Mouse (Mus musculus) heart, embryonic 14.5 days (tissue): ENCODE data around the gene Os9. TPM values are rescaled to one million over a fixed set of nuclear protein-coding genes. Genes with fewer than 3 reads are reported as not detected.
"Not testable (repeated sequence)": the region's sequence is repeated elsewhere in the genome, so short reads cannot be mapped to it uniquely, and the experiment has no call there.

Experiments
- ATAC-seq: fragments of 200-750 bp; cut with Nextera tagmentation; 2 replicates; pipeline ENCODE4 v1.8.0; 2017; ENCODE audit warnings: low read depth, moderate TSS enrichment; ENCODE audit not compliant: insufficient number of reproducible peaks, insufficient read depth, low FRiP score
- H3K27ac ChIP-seq, 2 experiments: fragments of 200-500 bp in 1 of 2; fragments of 300-500 bp in 1 of 2; sonication (generic) in 1 of 2; replicated peaks in 1 of 2; 2 replicates each; pipeline ENCODE4 v1.5.1; 2012 to 2014; ENCODE audit warnings: low read depth in 2 of 2, low read length in 2 of 2, control low read depth in 1 of 2, mild to moderate bottlenecking in 1 of 2, mixed read lengths in 1 of 2; ENCODE audit not compliant: control insufficient read depth in 1 of 2, insufficient read depth in 1 of 2
- H3K27me3 ChIP-seq: fragments of 300-500 bp; sonication (generic); 2 replicates; pipeline ENCODE4 v1.6.1; 2014; ENCODE audit warnings: mild to moderate bottlenecking, low read length, control low read depth; ENCODE audit not compliant: control insufficient read depth, insufficient read depth
- H3K36me3 ChIP-seq: fragments of 300-500 bp; sonication (generic); 2 replicates; pipeline ENCODE4 v1.6.1; 2014; ENCODE audit warnings: mild to moderate bottlenecking, control low read depth, low read length, mixed read lengths; ENCODE audit not compliant: control insufficient read depth, insufficient read depth
- H3K4me1 ChIP-seq, 2 experiments: fragments of 200-500 bp in 1 of 2; fragments of 300-500 bp in 1 of 2; sonication (generic) in 1 of 2; 2 replicates each; pipeline ENCODE4 v1.6.1; 2012 to 2014; ENCODE audit warnings: low read length in 2 of 2, control low read depth in 1 of 2, mixed read lengths in 1 of 2; ENCODE audit not compliant: control insufficient read depth in 2 of 2, insufficient read depth in 2 of 2
- H3K4me2 ChIP-seq: fragments of 300-500 bp; sonication (generic); 2 replicates; pipeline ENCODE4 v1.6.1; 2014; ENCODE audit warnings: mild to moderate bottlenecking, low read length
- H3K4me3 ChIP-seq, 2 experiments: fragments of 200-500 bp in 1 of 2; fragments of 300-500 bp in 1 of 2; sonication (generic) in 1 of 2; 2 replicates each; pipeline ENCODE4 v1.5.1; 2012 to 2014; ENCODE audit warnings: low read length in 2 of 2, mild to moderate bottlenecking in 2 of 2, control low read depth in 1 of 2, low read depth in 1 of 2, moderate library complexity in 1 of 2; ENCODE audit not compliant: control insufficient read depth in 1 of 2, insufficient read depth in 1 of 2
- H3K9ac ChIP-seq: fragments of 300-500 bp; sonication (generic); 2 replicates; pipeline ENCODE4 v1.6.1; 2014; ENCODE audit warnings: mild to moderate bottlenecking, low read length
- H3K9me3 ChIP-seq: fragments of 300-500 bp; sonication (generic); 2 replicates; pipeline ENCODE4 v1.6.1; 2016; ENCODE audit warnings: low read length, control low read depth; ENCODE audit not compliant: control insufficient read depth
- WGBS: fragments of 180-500 bp; shearing (Covaris S2); extraction: QIAGEN DNeasy Blood & Tissue Kit; methylation state at CpG from one replicate; pipeline ENCODE4 v1.1.7; 2014; 5-methylcytosine and 5-hydroxymethylcytosine counted together
- polyA plus RNA-seq: library from polyadenylated mRNA; unstranded; fragments of >200 nt; fragmentation: Nextera tagmentation; extraction: Ambion mirVana; gene quantifications from 2 replicates; pipeline ENCODE4 v1.2.1, GENCODE M21; 2014

Os9 gene
- polyA plus RNA-seq, 1 experiment from 2014 or later, result 28.3 TPM

- Histone ChIP-seq H3K9me3 (no peaks in the 10 kb centered on the region), H3K27ac (no peak overlapping the region), H3K27me3 (no peaks in the 10 kb centered on the region), H3K4me3 (no peak overlapping the region), H3K4me2 (no peak overlapping the region), H3K9ac (no peak overlapping the region), H3K4me1 (no peaks in the 10 kb centered on the region), H3K36me3 (no peaks in the 10 kb centered on the region)
- ATAC-seq, result no peak
- 86% methylated on average over 1 of the region's 1 CpGs for WGBS
Measured at GRCm38 (mm10) chr10:127156089-127156488, 35.2 kb upstream of the Os9 start.

GRCm38 (mm10) chr10:127154652-127155051 is 33.7 kb upstream of the Os9 start:
- Histone ChIP-seq H3K9me3 (no peaks in the 10 kb centered on the region), H3K4me1 (no peaks in the 10 kb centered on the region), H3K36me3 (no peaks in the 10 kb centered on the region), H3K27me3 (no peaks in the 10 kb centered on the region), H3K27ac (no peak overlapping the region), H3K9ac (no peak overlapping the region), H3K4me3 (no peak overlapping the region), H3K4me2 (no peak overlapping the region)
- no peak for ATAC-seq
- 82% methylated on average over 5 of the region's 5 CpGs for WGBS

GRCm38 (mm10) chr10:127154241-127154640 is 33.3 kb upstream of the Os9 start:
- Histone ChIP-seq H3K9ac (no peak overlapping the region), H3K36me3 (no peaks in the 10 kb centered on the region), H3K27ac (no peak overlapping the region), H3K4me3 (no peak overlapping the region), H3K4me2 (no peak overlapping the region), H3K9me3 (no peaks in the 10 kb centered on the region), H3K4me1 (no peaks in the 10 kb centered on the region), H3K27me3 (no peaks in the 10 kb centered on the region)
- ATAC-seq, result no peak
- WGBS, result 90% methylated on average over 2 of the region's 2 CpGs

- H3K9ac ChIP-seq, result no peak overlapping the region
- 91% methylated on average over 7 of the region's 7 CpGs for whole genome bisulfite sequencing
- no peaks in the 10 kb centered on the region for H3K36me3 ChIP-seq
- no peak overlapping the region for H3K4me2 ChIP-seq
- H3K4me3 ChIP-seq, result no peak overlapping the region
- ATAC-seq, result no peak
- H3K4me1 ChIP-seq, result no peaks in the 10 kb centered on the region
- no peak overlapping the region for H3K27ac ChIP-seq
- no peaks in the 10 kb centered on the region for H3K27me3 ChIP-seq
- H3K9me3 ChIP-seq, result no peaks in the 10 kb centered on the region
Measured at GRCm38 (mm10) chr10:127153323-127153722, 32.4 kb upstream of the Os9 start.

GRCm38 (mm10) chr10:127152556-127152955 is 31.6 kb upstream of the Os9 start:
- H3K9ac ChIP-seq, H3K4me2 ChIP-seq, H3K27ac ChIP-seq, H3K4me1 ChIP-seq, H3K4me3 ChIP-seq, ATAC-seq, H3K27me3 ChIP-seq, H3K36me3 ChIP-seq, H3K9me3 ChIP-seq: not testable (repeated sequence)
- WGBS, result 79% methylated on average over 10 of the region's 10 CpGs

- not testable (repeated sequence) for H3K4me1 ChIP-seq, H3K4me2 ChIP-seq, H3K36me3 ChIP-seq, H3K27me3 ChIP-seq, H3K9ac ChIP-seq, ATAC-seq, H3K4me3 ChIP-seq, H3K27ac ChIP-seq, H3K9me3 ChIP-seq
- WGBS, result 84% methylated on average over 3 of the region's 3 CpGs
Measured at GRCm38 (mm10) chr10:127151233-127151632, 30.3 kb upstream of the Os9 start.

- no peaks in the 10 kb centered on the region for H3K36me3 ChIP-seq
- no peak for ATAC-seq
- WGBS, result 70% methylated on average over 4 of the region's 4 CpGs
Measured at GRCm38 (mm10) chr10:127150471-127150872, 29.5 kb upstream of the Os9 start.

GRCm38 (mm10) chr10:127147135-127147534 is 26.2 kb upstream of the Os9 start:
- 69% methylated on average over 6 of the region's 6 CpGs for WGBS
- Histone ChIP-seq H3K4me1 (no peaks in the 10 kb centered on the region), H3K9me3 (0 out of 2 replicates have a peak, but pooled peaks cover 3% of the 10 kb centered on the region), H3K36me3 (no peaks in the 10 kb centered on the region), H3K27me3 (no peaks in the 10 kb centered on the region), H3K4me2 (no peak overlapping the region), H3K27ac (no peak overlapping the region), H3K9ac (no peak overlapping the region), H3K4me3 (no peak overlapping the region)
- no peak for ATAC-seq

More at GRCm38 (mm10) chr10:127150471-127150872, 29.5 kb upstream of the Os9 start:
- Histone ChIP-seq H3K4me3 (no peak overlapping the region), H3K4me1 (no peaks in the 10 kb centered on the region), H3K9ac (no peak overlapping the region), H3K9me3 (no peaks in the 10 kb centered on the region), H3K27ac (no peak overlapping the region), H3K4me2 (no peak overlapping the region), H3K27me3 (no peaks in the 10 kb centered on the region)
